Mouse (Mus musculus) embryonic facial prominence, embryonic 10.5 days (tissue): Measurements from ENCODE around the gene Map3k11. TPM values are rescaled to one million over a fixed set of nuclear protein-coding genes. Genes with fewer than 3 reads are reported as not detected.
A peak's percentile ranks its signal among the peaks of the same experiment; 100 is the strongest.

Experiments used
- DNase-seq: peaks from one replicate; pipeline ENCODE4 v3.0.0-alpha.2; 2017; ENCODE audit warnings: low spot score
- H3K27ac ChIP-seq: fragments of 300-500 bp; sonication (generic); replicated peaks from 2 replicates; pipeline ENCODE4 v1.5.1; 2016; ENCODE audit warnings: mild to moderate bottlenecking
- H3K27me3 ChIP-seq: fragments of 300-500 bp; sonication (generic); replicated peaks from 2 replicates; pipeline ENCODE4 v1.6.1; 2016; ENCODE audit warnings: low read depth, mild to moderate bottlenecking; ENCODE audit not compliant: poor library complexity, severe bottlenecking
- H3K36me3 ChIP-seq: fragments of 300-500 bp; sonication (generic); replicated peaks from 2 replicates; pipeline ENCODE4 v1.6.1; 2016; ENCODE audit warnings: mild to moderate bottlenecking, moderate library complexity
- H3K4me1 ChIP-seq: fragments of 300-500 bp; sonication (generic); 2 replicates; pipeline ENCODE4 v1.6.1; 2016
- H3K4me3 ChIP-seq: fragments of 300-500 bp; sonication (generic); 2 replicates; pipeline ENCODE4 v1.5.1; 2016; ENCODE audit warnings: mild to moderate bottlenecking, moderate library complexity
- H3K9me3 ChIP-seq: fragments of 300-500 bp; sonication (generic); 2 replicates; pipeline ENCODE4 v1.6.1; 2016; ENCODE audit warnings: mild to moderate bottlenecking
- WGBS: fragments of 180-500 bp; shearing (Covaris S2); methylation state at CpG from one replicate; pipeline ENCODE4 v1.1.7; 2016; 5-methylcytosine and 5-hydroxymethylcytosine counted together
- microRNA-seq: library from miRNA; unstranded; fragments of <30 nt; microRNA quantifications from one replicate; pipeline ENCODE4, GENCODE M21; 2017
- polyA plus RNA-seq: library from polyadenylated mRNA; unstranded; fragments of >200 nt; fragmentation: Nextera tagmentation; extraction: Ambion mirVana; gene quantifications from 2 replicates; pipeline ENCODE4 v1.2.1, GENCODE M21; 2016

Map3k11 gene
- polyA plus RNA-seq, 1 experiment from 2014 or later = 32.1 TPM

DNA sequence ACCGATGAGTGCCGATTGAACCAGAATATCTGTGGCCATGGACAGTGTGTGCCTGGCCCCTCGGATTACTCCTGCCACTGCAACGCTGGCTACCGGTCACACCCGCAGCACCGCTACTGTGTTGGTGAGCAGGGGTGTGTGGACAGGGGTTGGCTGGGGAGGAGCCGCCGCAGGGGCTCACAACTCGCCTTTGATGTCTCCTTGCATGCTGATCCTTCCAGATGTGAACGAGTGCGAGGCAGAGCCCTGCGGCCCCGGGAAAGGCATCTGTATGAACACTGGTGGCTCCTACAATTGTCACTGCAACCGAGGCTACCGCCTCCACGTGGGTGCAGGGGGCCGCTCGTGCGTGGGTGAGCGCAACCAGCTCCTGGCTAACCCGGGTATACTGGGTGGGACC lies 62.4 kb downstream of the Map3k11 start:
- 6% methylated on average over 22 of the region's 22 CpGs for WGBS
- Histone ChIP-seq H3K36me3 (no peaks in the 10 kb centered on the region), H3K9me3 (no peaks in the 10 kb centered on the region), H3K4me1 (peaks cover 33% of the 10 kb centered on the region), H3K27ac (no peak overlapping the region), H3K27me3 (peaks cover 98% of the 10 kb centered on the region), H3K4me3 (peak overlapping the region; percentile 45; the same call in 1 of the 2 replicates)
- peak; percentile 54 for DNase-seq

DNA sequence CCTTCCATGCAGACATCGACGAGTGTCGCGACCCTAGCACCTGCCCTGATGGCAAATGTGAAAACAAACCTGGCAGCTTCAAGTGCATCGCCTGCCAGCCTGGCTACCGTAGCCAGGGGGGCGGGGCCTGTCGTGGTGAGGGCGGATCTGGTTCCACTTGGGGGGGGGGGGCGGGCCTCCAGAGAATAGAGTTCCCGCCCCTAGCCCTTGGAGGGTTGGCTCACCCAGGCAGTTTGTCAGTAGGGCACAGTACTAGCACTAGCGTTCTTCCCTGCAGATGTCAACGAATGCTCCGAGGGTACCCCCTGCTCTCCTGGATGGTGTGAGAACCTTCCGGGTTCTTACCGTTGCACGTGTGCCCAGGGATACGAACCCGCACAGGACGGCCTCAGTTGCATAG lies 63.2 kb downstream of the Map3k11 start:
- 7% methylated on average over 20 of the region's 20 CpGs for WGBS
- Histone ChIP-seq H3K4me1 (peaks cover 33% of the 10 kb centered on the region), H3K27me3 (peaks cover 98% of the 10 kb centered on the region), H3K27ac (no peak overlapping the region), H3K9me3 (no peaks in the 10 kb centered on the region), H3K36me3 (no peaks in the 10 kb centered on the region), H3K4me3 (peak overlapping the region; percentile 45)
- peak; percentile 48 for DNase-seq

Small RNAs within 50 kb of the gene (microRNA-seq; reads per million reads assigned to microRNA genes)
- gene Mir6987 = not detected

Other genes starting within 250 kb of the Map3k11 start
- gene Fosl1, start 241.2 kb upstream of the Map3k11 start, polyA plus RNA-seq = not detected in 2 replicates
- gene Ccdc85b, start 230.8 kb upstream of the Map3k11 start, polyA plus RNA-seq = 6.2 and 7.4 TPM in 2 replicates
- gene Fibp, start 228.1 kb upstream of the Map3k11 start, polyA plus RNA-seq = 101 and 109 TPM in 2 replicates
- 1.1 and 1.5 TPM in 2 replicates for gene Ctsw, start 220.2 kb upstream of the Map3k11 start, polyA plus RNA-seq
- 75.8 and 80.6 TPM in 2 replicates for gene Efemp2, start 214.8 kb upstream of the Map3k11 start, polyA plus RNA-seq
- gene Mus81, start 200.3 kb upstream of the Map3k11 start, polyA plus RNA-seq = 41.1 and 45.1 TPM in 2 replicates
- gene Cfl1, start 198.3 kb upstream of the Map3k11 start, polyA plus RNA-seq = 3,028 and 3,069 TPM in 2 replicates
- not detected in 2 replicates for gene 1700020D05Rik, start 185.0 kb upstream of the Map3k11 start, polyA plus RNA-seq
- 6.3 and 8.4 TPM in 2 replicates for gene Snx32, start 178.2 kb upstream of the Map3k11 start, polyA plus RNA-seq
- 0.83 and 1.3 TPM in 2 replicates for gene Ovol1, start 128.1 kb upstream of the Map3k11 start, polyA plus RNA-seq
- 2.1 and 2.6 TPM in 2 replicates for gene Ap5b1, start 120.7 kb upstream of the Map3k11 start, polyA plus RNA-seq
- gene Rnaseh2c, start 86.9 kb upstream of the Map3k11 start, polyA plus RNA-seq = 174 and 177 TPM in 2 replicates
- gene Kat5, start 78.5 kb upstream of the Map3k11 start, polyA plus RNA-seq = 59.7 and 60.7 TPM in 2 replicates
- 34.3 and 36.8 TPM in 2 replicates for gene Rela, start 51.3 kb upstream of the Map3k11 start, polyA plus RNA-seq
- 28.7 and 31.2 TPM in 2 replicates for gene Sipa1, start 25.0 kb upstream of the Map3k11 start, polyA plus RNA-seq
- 30.3 and 30.6 TPM in 2 replicates for gene Pcnx3, start 166 bp downstream of the Map3k11 start, polyA plus RNA-seq
- 0.19 and 0.23 TPM in 2 replicates for gene Kcnk7, start 15.6 kb downstream of the Map3k11 start, polyA plus RNA-seq
- gene Ehbp1l1, start 37.6 kb downstream of the Map3k11 start, polyA plus RNA-seq = 7.9 and 8.0 TPM in 2 replicates
- 147 and 151 TPM in 2 replicates for gene Fam89b, start 40.9 kb downstream of the Map3k11 start, polyA plus RNA-seq
- 3.4 and 3.5 TPM in 2 replicates for gene Ltbp3, start 52.2 kb downstream of the Map3k11 start, polyA plus RNA-seq
- gene Scyl1, start 82.7 kb downstream of the Map3k11 start, polyA plus RNA-seq = 72.0 and 74.9 TPM in 2 replicates
- 44.6 and 45.4 TPM in 2 replicates for gene Frmd8, start 186.5 kb downstream of the Map3k11 start, polyA plus RNA-seq
- gene Slc25a45, start 189.1 kb downstream of the Map3k11 start, polyA plus RNA-seq = 2.5 and 2.9 TPM in 2 replicates
- gene Tigd3, start 205.4 kb downstream of the Map3k11 start, polyA plus RNA-seq = 6.8 and 7.4 TPM in 2 replicates
- gene Dpf2, start 224.3 kb downstream of the Map3k11 start, polyA plus RNA-seq = 231 and 251 TPM in 2 replicates
- gene Cdc42ep2, start 236.1 kb downstream of the Map3k11 start, polyA plus RNA-seq = 1.5 and 2.2 TPM in 2 replicates